Mouse (Mus musculus) gastrocnemius, postnatal 10 days (tissue): ENCODE data around the gene Snx29. TPM values are rescaled to one million over a fixed set of nuclear protein-coding genes. Genes with fewer than 3 reads are reported as not detected.

Source experiments
- DNase-seq: peaks from one replicate; pipeline ENCODE4 v3.0.0; 2021; ENCODE audit warnings: mixed read lengths
- total RNA-seq, 2 experiments: library from RNA; stranded (reverse); gene quantifications; 2 replicates each; pipeline ENCODE4 v1.2.3; 2021

The Snx29 gene
- total RNA-seq, 2 experiments from 2014 or later: 12.9 to 16.0 TPM

DNA sequence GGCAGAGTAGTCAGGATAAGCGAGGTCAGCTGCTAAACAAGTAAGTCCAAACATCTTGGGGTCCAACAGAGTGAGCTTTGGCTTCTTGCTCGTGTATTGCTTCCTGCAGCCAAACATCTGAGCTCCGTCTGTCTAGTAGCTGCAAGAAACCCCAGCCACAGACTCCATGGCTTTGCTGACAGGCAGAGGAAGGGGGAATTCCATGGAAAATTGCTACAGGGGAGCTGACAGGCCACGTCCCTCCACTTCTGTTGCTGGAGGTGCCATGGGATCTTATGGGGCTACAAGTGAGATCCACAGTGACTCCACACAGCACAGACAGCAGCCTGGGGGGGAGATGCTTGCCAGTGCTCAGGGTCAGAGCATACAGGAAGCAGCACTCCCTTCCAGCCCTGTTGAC, 463.1 kb downstream of the Snx29 start:
- no peak for DNase-seq

DNA sequence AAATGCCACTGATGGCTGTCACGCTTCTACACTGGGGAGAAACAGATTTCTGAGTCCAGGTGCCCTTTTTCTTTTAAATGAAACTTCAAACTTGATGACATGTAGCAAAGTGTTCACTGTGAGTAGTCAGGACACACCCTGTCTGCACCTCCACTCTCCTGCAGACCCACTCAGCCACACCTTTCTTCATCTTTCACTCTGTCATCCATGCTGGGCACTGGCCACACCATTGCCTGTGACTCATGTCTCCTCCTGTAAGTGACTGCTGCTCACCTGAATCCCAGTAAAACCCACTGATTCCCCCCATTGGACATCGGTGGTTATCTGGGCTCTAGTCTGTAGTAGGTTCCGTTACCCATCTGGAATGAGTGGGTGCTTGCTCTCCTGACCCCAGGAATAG, 467.8 kb downstream of the Snx29 start:
- no peak for DNase-seq

DNA sequence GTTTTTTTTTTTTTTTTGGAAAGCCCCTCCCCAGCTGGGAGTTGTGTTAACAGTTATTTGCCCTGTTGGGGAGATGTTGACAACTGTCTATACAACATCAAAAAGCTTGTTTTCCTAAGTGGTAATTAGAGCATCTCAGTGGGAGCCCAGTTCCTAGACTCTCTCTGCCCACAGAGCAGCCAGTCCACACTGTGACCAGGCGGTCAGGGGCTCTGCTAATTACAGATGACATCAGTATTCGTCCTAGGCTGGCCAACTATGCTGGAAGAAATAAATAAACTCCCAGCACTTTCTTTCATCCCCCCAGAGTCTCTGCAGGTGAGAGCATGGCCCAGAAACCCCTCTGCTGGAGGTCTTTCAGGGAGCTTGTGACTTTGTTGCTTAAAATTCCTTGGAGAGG, 470.7 kb downstream of the Snx29 start:
- no peak for DNase-seq

DNA sequence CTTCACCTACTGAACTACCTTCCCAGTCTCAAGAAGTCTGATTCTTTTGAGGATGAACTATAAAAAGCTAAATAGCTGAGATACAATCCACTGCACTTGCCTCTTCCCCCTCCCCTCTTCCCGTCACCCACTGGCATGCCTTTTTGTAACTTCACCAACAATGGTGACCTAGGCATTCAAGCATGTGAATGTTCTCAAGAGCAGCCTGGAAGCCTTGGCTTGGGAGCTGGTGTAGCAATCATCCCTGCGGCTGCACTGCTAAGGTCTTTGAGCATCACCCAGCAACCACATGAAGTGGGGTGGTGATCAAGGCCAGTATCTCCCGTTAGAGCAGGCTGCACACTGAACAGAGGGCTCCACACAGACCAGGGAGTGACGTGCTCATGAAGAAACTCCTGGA, 471.9 kb downstream of the Snx29 start:
- no peak for DNase-seq

DNA sequence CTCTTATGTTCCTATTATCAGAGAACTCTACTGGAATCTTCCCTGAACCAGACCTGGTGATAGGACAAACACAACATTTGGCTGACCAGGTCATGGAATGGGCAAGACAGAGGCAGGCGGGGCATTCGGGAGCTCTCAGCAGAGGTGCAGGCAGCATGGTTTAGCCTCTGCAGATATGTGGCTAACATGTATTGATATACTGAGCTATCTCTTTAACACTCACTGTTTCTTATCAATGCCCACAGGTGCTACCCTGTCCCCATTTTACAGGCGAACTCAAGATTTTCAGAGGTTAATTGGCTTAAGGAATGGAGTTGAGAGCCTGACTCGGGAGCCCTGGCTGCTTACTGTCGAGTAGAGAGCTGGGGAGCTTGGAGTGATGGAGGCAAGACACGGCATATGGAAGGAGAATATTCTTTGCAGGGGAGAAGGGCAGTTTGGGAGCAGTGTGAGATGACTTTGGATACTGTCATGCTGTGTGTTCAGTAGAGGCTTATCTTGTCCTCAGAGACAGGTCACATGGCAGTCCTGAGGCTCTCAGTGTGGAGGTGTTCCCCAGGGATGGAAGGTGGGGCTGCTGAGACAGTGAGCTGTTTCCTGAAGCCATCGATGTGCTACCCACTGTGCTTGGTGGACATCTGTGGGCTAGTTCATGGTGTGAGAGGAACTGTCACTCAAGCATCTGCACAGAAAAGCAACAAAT, 473.2 kb downstream of the Snx29 start:
- no peak for DNase-seq

DNA sequence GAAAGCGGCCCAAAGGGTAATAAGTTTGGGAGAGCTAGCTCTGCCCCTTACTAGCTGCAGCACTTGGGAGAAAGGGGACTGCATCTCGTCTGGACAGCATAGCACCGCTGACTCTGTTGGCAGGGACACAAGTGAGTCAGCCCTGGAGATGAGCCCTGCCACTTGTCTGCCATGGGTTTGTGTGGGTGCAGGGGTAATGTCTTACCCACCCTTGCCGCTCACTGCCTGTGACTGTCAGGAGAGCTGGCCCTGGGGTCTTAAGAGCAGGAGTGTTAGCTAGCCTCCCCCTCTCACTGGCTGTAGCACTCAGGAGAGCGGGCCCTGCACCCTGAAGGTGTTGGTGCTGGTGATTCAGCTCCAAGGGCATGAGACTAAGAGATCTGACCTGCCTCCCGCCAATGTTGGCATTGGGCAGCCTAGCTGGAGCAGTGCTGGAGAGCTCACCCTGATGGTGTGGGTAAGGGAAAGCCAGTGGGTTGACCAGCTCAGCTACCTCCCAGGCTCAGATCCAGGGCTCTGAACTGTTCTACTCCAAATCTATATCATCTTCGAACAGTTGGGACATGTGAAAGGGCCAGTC, 479.3 kb downstream of the Snx29 start:
- DNase-seq: no peak

Other genes with a start within 250 kb of the Snx29 start
- 10 to 100 TPM in 1 of 2 experiments, 1 to 10 TPM in 1; 9.3 to 14.1 TPM for gene Txndc11, start 188.3 kb upstream of the Snx29 start, total RNA-seq
- 10 to 100 TPM; 26.9 to 45.7 TPM for gene Zc3h7a, start 146.5 kb upstream of the Snx29 start, total RNA-seq
- 10 to 100 TPM; 64.1 to 66.7 TPM for gene Rsl1d1, start 119.6 kb upstream of the Snx29 start, total RNA-seq
- 10 to 100 TPM; 69.9 to 73.9 TPM for gene Gspt1, start 68.6 kb upstream of the Snx29 start, total RNA-seq
- gene Tnfrsf17, start 9.1 kb upstream of the Snx29 start, total RNA-seq: under 1 TPM in 1 of 2 experiments, not detected in 1; 0.31 TPM